18 mouse cellular contexts compared by ENCODE assay signal in genomic region chr10:99844110-99844509, GRCm38 (mm10).
"Had no signal": no experiment of that assay in that cellular context is flagged by ENCODE, and none has a peak within 500 bp of the region (broad histone marks: within the 10 kb centered on the region; RNA-seq: fewer than 3 reads in every experiment).

No protein-coding gene starts in this region.

- H3K4me3 ChIP-seq: midbrain, embryonic 12.5 days; myocyte; neural tube, embryonic 13.5 days; neural tube, embryonic 15.5 days had no signal

- H3K9ac ChIP-seq: liver, embryonic 14.5 days; lung, embryonic 14.5 days; midbrain, embryonic 12.5 days; neural tube, embryonic 13.5 days; neural tube, embryonic 15.5 days had no signal

- H3K36me3 ChIP-seq: midbrain, embryonic 12.5 days; neural tube, embryonic 13.5 days; neural tube, embryonic 15.5 days had no signal

- H3K27ac ChIP-seq: liver, embryonic 14.5 days; midbrain, embryonic 12.5 days; neural tube, embryonic 13.5 days; neural tube, embryonic 15.5 days had no signal

- H3K4me2 ChIP-seq: lung, embryonic 14.5 days; midbrain, embryonic 12.5 days; neural tube, embryonic 13.5 days; neural tube, embryonic 15.5 days had no signal

- DNase-seq: lung, adult 18-20 months; lung, embryonic 14.5 days; lung, postnatal 10 days; lung, postnatal 4 days; midbrain, embryonic 14.5 days; retina, postnatal 1 day; right cerebral cortex, adult 18-20 months; right cerebral cortex, postnatal 25 days; right cerebral cortex, postnatal 4 days; spleen, adult 18-20 months; thymus, adult 18-20 months; thymus, postnatal 14 days; thymus, postnatal 36 days had no signal

- H3K4me1 ChIP-seq: midbrain, embryonic 12.5 days; neural tube, embryonic 13.5 days; neural tube, embryonic 15.5 days had no signal

- H3K27me3 ChIP-seq: midbrain, embryonic 12.5 days; neural tube, embryonic 13.5 days; neural tube, embryonic 15.5 days had no signal

- H3K9me3 ChIP-seq: midbrain, embryonic 12.5 days; neural tube, embryonic 15.5 days had no signal
